Mouse (Mus musculus) hindbrain, embryonic 11.5 days (tissue): ENCODE results near the gene Dhx9. TPM values are rescaled to one million over a fixed set of nuclear protein-coding genes. Genes with fewer than 3 reads are reported as not detected.
"Not testable (repeated sequence)": the region's sequence is repeated elsewhere in the genome, so short reads cannot be mapped to it uniquely, and the experiment has no call there.

Experiments used
- ATAC-seq: fragments of 200-750 bp; cut with Nextera tagmentation; 2 replicates; pipeline ENCODE4 v1.8.0; 2017; ENCODE audit warnings: mild to moderate bottlenecking, moderate TSS enrichment, moderate library complexity; ENCODE audit not compliant: low FRiP score
- DNase-seq: peaks from one replicate; pipeline ENCODE4 v3.0.0-alpha.2; 2015; ENCODE audit warnings: low spot score
- H3K27ac ChIP-seq: fragments of 300-500 bp; sonication (generic); 2 replicates; pipeline ENCODE4 v1.5.1; 2014; ENCODE audit warnings: mild to moderate bottlenecking, low read depth, low read length
- H3K27me3 ChIP-seq: fragments of 300-500 bp; sonication (generic); 2 replicates; pipeline ENCODE4 v1.6.1; 2014; ENCODE audit warnings: mild to moderate bottlenecking, low read length, moderate library complexity, mixed read lengths; ENCODE audit not compliant: control insufficient read depth, insufficient read depth
- H3K36me3 ChIP-seq: fragments of 300-500 bp; sonication (generic); 2 replicates; pipeline ENCODE4 v1.6.1; 2014; ENCODE audit warnings: mild to moderate bottlenecking, low read length, moderate library complexity, mixed read lengths; ENCODE audit not compliant: control insufficient read depth, insufficient read depth
- H3K4me1 ChIP-seq: fragments of 300-500 bp; sonication (generic); replicated peaks from 2 replicates; pipeline ENCODE4 v1.6.1; 2014; ENCODE audit warnings: low read length, mixed read lengths; ENCODE audit not compliant: control insufficient read depth, insufficient read depth
- H3K4me2 ChIP-seq: fragments of 300-500 bp; sonication (generic); replicated peaks from 2 replicates; pipeline ENCODE4 v1.6.1; 2014; ENCODE audit warnings: mild to moderate bottlenecking, low read depth, low read length
- H3K4me3 ChIP-seq: fragments of 300-500 bp; sonication (generic); 2 replicates; pipeline ENCODE4 v1.5.1; 2014; ENCODE audit warnings: low read depth, low read length
- H3K9ac ChIP-seq: fragments of 300-500 bp; sonication (generic); 2 replicates; pipeline ENCODE4 v1.6.1; 2014; ENCODE audit warnings: low read depth, low read length
- H3K9me3 ChIP-seq: fragments of 300-500 bp; sonication (generic); 2 replicates; pipeline ENCODE4 v1.6.1; 2016; ENCODE audit warnings: low read length; ENCODE audit not compliant: control insufficient read depth
- WGBS: fragments of 180-500 bp; shearing (Covaris S2); extraction: QIAGEN DNeasy Blood & Tissue Kit; methylation state at CpG from one replicate; pipeline ENCODE4 v1.1.7; 2014; 5-methylcytosine and 5-hydroxymethylcytosine counted together
- polyA plus RNA-seq: library from polyadenylated mRNA; unstranded; fragments of >200 nt; fragmentation: Nextera tagmentation; extraction: Ambion mirVana; gene quantifications from 2 replicates; pipeline ENCODE4 v1.2.1, GENCODE M21; 2014

Gene Dhx9
- polyA plus RNA-seq, 1 experiment from 2014 or later: 61.3 TPM

DNA sequence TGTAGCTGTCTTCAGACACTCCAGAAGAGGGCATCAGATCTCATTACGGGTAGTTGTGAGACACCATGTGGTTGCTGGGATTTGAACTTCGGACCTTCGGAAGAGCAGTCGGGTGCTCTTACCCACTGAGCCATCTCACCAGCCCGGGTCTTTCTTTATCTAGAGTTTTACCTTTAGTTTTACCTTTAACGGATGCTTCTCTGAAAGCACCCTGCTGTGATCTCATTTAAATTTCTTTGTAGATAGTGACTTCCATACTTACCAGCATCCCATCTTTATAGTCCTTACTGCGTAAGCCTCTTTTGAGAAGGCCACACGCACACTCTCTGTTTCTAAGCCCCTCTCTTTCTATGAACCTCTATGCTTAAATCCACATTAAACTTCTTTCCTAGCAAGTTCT lies 22.1 kb upstream of the Dhx9 start:
- DNase-seq, H3K9ac ChIP-seq, H3K4me2 ChIP-seq, H3K36me3 ChIP-seq, H3K27ac ChIP-seq, H3K4me3 ChIP-seq, H3K4me1 ChIP-seq, H3K9me3 ChIP-seq, ATAC-seq, H3K27me3 ChIP-seq: not testable (repeated sequence)
- 64% methylated on average over 8 of the region's 8 CpGs for WGBS

DNA sequence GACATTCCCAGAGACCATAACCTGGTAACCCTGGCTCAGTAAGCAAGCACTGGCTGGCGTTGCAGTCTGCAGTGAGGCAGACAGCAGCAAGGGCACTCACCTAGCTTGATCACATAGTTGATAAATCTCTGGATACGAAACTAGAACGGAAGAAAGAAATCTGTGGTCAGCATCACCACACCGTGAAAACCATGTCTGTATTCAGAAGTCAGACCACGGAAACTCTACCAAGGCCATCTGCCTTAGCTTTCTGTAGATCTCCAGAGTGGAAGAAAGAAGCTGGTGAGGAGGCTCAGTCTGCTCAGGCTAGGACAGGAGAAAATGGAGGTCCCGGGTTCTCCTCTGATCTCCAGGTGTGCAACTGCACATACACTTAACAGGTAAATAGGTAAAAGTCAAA lies 21.6 kb upstream of the Dhx9 start:
- no peak overlapping the region for H3K27ac ChIP-seq
- H3K9me3 ChIP-seq: no peaks in the 10 kb centered on the region
- no peak overlapping the region for H3K4me3 ChIP-seq
- WGBS: 84% methylated on average over 6 of the region's 6 CpGs
- no peaks in the 10 kb centered on the region for H3K27me3 ChIP-seq
- no peaks in the 10 kb centered on the region for H3K4me1 ChIP-seq
- H3K4me2 ChIP-seq: no peak overlapping the region
- ATAC-seq (no peak), DNase-seq (no peak)
- H3K36me3 ChIP-seq: no peaks in the 10 kb centered on the region
- no peak overlapping the region for H3K9ac ChIP-seq

DNA sequence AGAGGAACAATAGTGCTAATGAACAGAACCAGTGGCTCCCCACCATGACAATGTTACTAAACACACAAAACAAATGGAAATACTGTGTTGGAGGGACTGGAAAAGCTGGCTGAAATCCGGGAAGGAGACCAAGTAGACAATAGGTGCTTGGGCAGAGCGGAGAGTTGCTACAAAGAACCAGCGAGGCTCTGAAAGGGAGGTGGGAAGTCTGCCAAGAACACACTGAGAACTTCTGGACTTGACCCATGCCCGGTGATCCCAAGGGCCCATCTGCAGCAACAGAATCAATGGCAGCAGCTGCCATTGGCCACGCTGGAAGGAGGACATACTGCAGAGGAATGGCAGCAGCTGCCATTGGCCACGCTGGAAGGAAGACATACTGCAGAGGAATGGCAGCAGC lies 18.8 kb upstream of the Dhx9 start:
- H3K9ac ChIP-seq: no peak overlapping the region
- no peak overlapping the region for H3K27ac ChIP-seq
- H3K36me3 ChIP-seq: no peaks in the 10 kb centered on the region
- no peak overlapping the region for H3K4me2 ChIP-seq
- no peaks in the 10 kb centered on the region for H3K4me1 ChIP-seq
- H3K9me3 ChIP-seq: no peaks in the 10 kb centered on the region
- H3K27me3 ChIP-seq: no peaks in the 10 kb centered on the region
- ATAC-seq (no peak), DNase-seq (no peak)
- WGBS: 82% methylated on average over 6 of the region's 6 CpGs
- H3K4me3 ChIP-seq: no peak overlapping the region

DNA sequence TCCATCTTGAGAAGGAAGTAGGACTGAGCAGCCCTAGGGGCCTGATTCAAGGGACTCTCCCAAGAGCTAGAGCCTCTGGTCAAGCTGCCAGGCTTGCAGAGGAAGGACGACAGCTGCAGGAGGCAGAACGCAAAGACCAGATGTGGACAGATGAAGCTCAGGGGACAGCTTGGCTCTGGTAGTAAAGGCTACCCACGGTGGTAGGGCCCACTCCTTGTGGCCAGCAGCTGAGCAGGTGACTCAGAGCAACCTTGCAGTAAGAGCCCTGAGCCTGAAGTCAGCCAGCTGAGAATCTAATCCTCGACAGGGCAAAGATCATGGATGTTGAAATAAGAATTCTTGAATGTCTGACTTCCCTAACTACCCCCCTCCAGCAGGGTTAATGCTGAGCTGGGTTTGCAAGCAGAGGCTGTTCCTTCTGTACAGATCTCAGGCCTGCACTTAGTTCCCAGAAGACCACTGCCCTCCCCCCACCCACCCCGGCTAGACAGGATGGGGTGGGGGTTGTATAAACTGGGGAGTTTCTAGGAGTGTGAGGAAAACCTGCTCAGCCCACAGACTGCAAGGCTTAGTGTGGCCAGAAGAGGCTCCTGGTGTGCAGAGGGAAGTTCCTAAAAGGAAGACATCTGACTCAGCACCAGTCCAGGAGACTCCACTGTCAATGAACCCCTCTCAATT lies 14.3 kb upstream of the Dhx9 start:
- no peak for ATAC-seq
- no peak for DNase-seq
- H3K4me1 ChIP-seq: no peaks in the 10 kb centered on the region
- H3K4me3 ChIP-seq: no peak overlapping the region
- no peak overlapping the region for H3K9ac ChIP-seq
- H3K4me2 ChIP-seq: no peak overlapping the region
- WGBS: 50% methylated on average over 5 of the region's 5 CpGs
- H3K36me3 ChIP-seq: no peaks in the 10 kb centered on the region
- no peaks in the 10 kb centered on the region for H3K27me3 ChIP-seq
- no peaks in the 10 kb centered on the region for H3K9me3 ChIP-seq
- H3K27ac ChIP-seq: no peak overlapping the region

DNA sequence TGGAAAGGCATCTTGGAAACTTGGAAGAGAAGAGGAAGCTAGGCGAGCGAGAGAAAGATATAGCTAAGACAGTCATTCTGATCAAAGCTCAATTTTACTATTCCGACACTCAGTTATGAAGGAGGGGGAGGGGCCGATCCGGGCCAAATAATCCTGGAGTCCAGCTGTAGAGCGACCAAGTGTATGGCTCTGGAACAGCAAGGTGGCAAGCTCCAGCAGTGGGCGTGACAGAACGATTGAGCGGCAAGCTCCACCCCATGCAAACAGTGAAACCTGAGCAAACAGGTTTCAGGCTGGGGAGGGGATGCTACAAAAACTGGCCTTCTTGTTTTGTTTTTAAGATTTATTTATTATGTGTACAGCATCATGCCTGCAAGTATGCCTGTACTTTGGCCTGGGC lies 12.6 kb upstream of the Dhx9 start:
- no peaks in the 10 kb centered on the region for H3K27me3 ChIP-seq
- no peaks in the 10 kb centered on the region for H3K9me3 ChIP-seq
- H3K4me2 ChIP-seq: no peak overlapping the region
- ATAC-seq: no peak
- H3K9ac ChIP-seq: no peak overlapping the region
- no peak for DNase-seq
- H3K27ac ChIP-seq: no peak overlapping the region
- no peak overlapping the region for H3K4me3 ChIP-seq
- H3K4me1 ChIP-seq: no peaks in the 10 kb centered on the region
- 91% methylated on average over 9 of the region's 9 CpGs for WGBS
- no peaks in the 10 kb centered on the region for H3K36me3 ChIP-seq

DNA sequence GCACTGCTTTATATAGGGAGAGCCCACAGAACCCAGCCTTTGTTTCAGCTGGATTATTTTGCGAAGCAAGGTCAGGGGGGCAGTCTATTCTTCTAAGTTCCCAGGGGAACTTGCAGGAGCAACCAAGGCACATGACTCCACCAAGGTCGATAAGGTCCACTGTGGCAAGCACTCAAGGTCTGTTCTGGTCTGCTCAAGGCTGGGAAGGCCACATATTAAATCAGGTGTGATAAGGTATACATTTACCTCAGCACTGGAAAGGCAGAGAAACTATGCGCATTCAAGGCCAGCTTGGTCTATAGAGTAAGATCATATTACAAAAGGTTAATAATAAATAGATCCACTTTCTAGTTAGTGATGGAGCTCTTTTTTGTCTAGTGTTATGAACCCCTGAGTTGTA lies 8.6 kb upstream of the Dhx9 start:
- Histone ChIP-seq H3K9ac (no peak overlapping the region), H3K4me2 (no peak overlapping the region), H3K4me1 (no peaks in the 10 kb centered on the region), H3K4me3 (no peak overlapping the region), H3K9me3 (no peaks in the 10 kb centered on the region), H3K27ac (no peak overlapping the region), H3K36me3 (no peaks in the 10 kb centered on the region), H3K27me3 (no peaks in the 10 kb centered on the region)
- 73% methylated on average over 3 of the region's 3 CpGs for WGBS
- DNase-seq (no peak), ATAC-seq (no peak)

DNA sequence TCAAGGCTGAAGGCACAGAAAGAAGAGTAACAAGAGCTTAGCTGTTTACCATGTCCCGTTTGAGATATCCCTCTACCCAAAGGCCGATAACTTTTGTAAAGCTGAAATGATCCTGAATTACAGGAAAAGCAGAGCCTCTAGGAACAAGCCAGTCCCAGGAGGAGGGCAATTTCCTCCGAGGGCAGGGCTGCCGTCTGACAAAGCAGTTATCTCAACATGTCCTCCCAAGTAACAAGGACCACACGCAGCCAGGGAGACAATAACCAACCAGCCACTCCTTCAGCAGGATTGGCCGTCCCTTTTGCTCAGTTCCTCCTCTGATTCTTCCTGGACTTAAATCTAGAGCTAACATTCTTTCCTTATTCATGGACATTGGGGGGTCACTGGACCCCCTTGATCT lies 6.5 kb upstream of the Dhx9 start:
- H3K9me3 ChIP-seq: no peaks in the 10 kb centered on the region
- H3K27ac ChIP-seq: no peak overlapping the region
- no peak overlapping the region for H3K4me2 ChIP-seq
- ATAC-seq (no peak), DNase-seq (no peak)
- 34% methylated on average over 6 of the region's 6 CpGs for WGBS
- H3K4me1 ChIP-seq: no peaks in the 10 kb centered on the region
- H3K36me3 ChIP-seq: no peaks in the 10 kb centered on the region
- H3K9ac ChIP-seq: no peak overlapping the region
- no peak overlapping the region for H3K4me3 ChIP-seq
- H3K27me3 ChIP-seq: no peaks in the 10 kb centered on the region

DNA sequence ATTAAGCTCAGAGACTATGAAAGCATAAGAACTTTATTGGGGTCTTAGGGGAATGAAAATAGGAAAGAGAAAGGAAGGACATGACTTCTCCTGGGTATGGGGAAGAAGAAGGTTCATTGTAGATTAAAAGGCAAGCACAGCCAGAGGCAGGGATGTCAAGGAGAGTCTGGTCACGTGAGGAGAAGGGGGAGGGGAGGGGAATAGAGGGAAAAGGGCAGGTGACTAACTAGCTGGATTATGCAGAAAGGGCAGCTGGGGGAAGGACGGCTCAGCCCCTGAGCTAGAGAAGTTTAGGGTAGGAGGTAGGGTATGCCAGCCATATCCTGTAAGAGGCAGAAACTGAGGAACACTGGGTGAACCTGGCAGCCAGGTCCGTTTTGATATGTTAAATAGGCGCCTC lies 5.9 kb upstream of the Dhx9 start:
- DNase-seq (no peak), ATAC-seq (no peak)

DNA sequence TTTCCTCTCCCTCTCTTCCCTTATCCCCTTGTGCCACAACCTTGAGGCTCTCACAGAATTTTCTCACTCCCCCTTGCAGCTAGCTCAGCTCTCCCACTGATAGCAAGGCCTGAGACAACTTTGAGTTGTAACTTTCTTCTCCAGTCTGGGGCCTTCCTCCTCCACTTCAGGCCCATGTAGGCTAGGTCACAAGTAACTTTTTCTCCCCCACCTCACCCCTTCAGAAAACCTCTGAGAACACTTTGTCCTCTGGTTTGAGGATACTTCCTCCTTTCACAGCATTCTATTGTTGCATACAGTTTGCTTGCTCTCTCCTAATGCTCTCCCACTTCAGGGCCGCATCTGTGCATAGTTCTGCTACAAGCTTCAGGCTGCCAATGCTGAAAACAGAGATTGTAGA lies 4.4 kb upstream of the Dhx9 start:
- no peak overlapping the region for H3K4me3 ChIP-seq
- no peak for DNase-seq
- no peak overlapping the region for H3K9ac ChIP-seq
- H3K27me3 ChIP-seq: no peaks in the 10 kb centered on the region
- H3K9me3 ChIP-seq: no peaks in the 10 kb centered on the region
- H3K4me1 ChIP-seq: no peaks in the 10 kb centered on the region
- no peak overlapping the region for H3K4me2 ChIP-seq
- no peak for ATAC-seq
- 100% methylated on average over 1 of the region's 1 CpGs for WGBS
- H3K27ac ChIP-seq: no peak overlapping the region
- H3K36me3 ChIP-seq: no peaks in the 10 kb centered on the region

More for the DNA sequence above, 5.9 kb upstream of the Dhx9 start:
- H3K4me3 ChIP-seq: no peak overlapping the region
- no peaks in the 10 kb centered on the region for H3K9me3 ChIP-seq
- H3K27me3 ChIP-seq: no peaks in the 10 kb centered on the region
- H3K4me2 ChIP-seq: no peak overlapping the region
- H3K27ac ChIP-seq: no peak overlapping the region
- H3K36me3 ChIP-seq: no peaks in the 10 kb centered on the region
- no peak overlapping the region for H3K9ac ChIP-seq
- no peaks in the 10 kb centered on the region for H3K4me1 ChIP-seq
- WGBS: 15% methylated on average over 4 of the region's 4 CpGs
